Mouse (Mus musculus): ENCODE measurements at regions not wholly inside any gene's neighbourhood (a gene's known extent, or its start where the extent isn't known, plus 50 kb on each side); places are given as distances from the start of the nearest gene placed in this dataset.
A peak's percentile ranks its signal among the peaks of the same experiment; 100 is the strongest.

DNA sequence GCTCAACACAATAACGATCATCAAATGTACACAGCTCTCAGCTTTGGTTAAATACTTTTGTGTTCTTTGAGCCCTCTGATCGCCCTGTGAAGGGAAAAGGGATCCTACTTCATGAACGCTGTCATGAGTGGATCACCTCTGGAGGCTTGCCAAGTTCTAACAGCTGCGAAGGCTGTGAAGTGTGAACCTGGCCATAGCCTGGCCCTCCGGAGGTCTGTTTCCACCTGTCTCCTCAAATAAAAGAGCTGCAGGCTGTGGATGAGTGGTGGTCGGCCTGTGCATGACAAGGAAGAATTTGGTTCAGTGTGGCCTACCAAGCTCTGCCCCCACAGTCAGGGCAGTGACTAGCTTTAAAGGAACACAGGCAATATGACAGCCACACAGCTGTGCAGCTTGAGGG is 122.0 kb downstream of the Gm12728 start:
- DNase-seq (ENCODE audit: low spot score in 2 of 2): no peak

DNA sequence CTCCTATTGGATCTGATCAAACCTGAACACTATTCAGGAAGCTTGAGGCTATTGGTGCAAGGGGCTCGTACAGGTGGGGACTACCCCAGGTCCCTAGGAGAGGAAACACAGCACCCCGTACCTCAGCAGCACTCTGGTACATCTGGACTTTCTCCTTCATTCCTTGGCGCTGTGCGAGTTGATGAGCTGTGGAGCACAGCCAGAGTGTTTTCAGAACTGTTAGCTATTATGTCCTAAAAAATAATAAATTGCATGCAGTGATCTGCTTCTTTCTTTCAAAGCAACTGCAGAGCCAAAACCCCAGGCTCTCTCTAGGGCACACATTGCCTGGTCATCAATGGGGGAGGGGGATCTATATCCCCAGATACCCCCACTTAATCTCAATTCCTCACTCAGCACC is 122.6 kb downstream of the Gm12728 start:
- DNase-seq (ENCODE audit: low spot score in 2 of 2): no peak

DNA sequence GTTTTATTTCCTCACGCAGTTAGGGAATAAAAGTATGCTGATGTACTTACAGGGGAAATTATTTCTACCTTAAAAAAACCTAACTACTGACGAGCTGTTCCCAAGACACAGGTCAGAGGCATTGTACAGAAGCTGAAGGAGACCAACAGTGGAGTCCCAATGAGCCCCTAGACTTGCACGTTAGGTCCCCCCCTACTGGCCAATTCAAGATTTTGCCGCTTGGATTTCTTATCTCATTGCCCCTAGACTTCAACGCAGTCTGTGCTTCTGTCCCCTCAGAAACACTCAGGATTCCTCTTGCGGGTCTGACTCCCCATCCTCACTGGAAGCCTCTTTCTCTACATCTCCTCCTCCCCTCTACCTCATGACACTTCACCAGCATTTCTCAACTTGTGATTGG is 125.3 kb downstream of the Gm12728 start:
- peak in 1 of 2 experiments; percentile 29 for DNase-seq (ENCODE audit: low spot score in 2 of 2)

DNA sequence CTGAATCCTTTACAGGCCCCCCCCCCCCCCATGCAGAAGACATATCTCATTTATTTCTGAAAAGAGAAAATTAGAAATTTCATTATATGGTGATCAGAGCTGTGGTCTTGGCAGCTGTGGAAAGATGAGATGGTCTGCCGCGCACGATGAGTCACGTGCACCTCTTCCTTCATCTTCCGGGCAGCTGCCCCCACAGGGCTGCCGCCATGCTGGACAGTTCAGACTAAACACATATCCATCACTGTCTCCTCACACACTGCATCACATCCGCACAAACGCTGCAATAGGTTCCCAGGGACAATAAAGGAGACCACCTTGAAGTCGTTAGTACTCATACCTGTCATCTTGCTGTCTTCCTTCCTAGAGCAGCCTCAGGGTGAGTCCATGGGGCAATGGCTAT is 126.6 kb downstream of the Gm12728 start:
- no peak for DNase-seq (ENCODE audit: low spot score in 2 of 2)

DNA sequence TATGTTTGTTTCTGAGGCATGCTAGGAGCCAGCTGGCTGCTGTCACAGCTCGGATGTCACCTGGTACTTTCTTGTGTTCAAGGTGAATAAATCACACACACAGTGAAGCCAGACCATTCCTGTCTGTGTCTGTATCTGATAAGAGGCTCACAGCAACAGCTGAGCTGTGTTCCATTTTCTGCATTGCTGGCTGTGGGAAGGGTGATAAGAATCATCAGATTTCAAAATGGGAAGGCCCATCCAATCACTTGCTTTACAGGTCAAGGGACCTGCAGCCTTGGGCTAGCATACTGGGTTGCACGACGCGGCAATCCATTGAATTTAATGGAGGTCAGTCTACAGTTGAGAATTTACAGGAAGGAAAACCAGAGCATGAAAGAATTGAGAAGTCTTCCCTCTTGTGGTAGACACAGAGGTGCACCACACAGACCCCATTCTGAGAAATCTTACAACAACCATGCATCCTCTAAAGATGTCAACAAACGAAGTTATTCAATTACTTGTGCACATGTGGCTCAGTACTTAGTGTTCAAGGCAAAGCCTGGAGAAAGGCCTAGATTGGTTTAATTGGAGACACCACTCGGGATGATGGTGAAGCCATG is 135.2 kb downstream of the Gm12728 start:
- DNase-seq (ENCODE audit: low spot score in 2 of 2): no peak

DNA sequence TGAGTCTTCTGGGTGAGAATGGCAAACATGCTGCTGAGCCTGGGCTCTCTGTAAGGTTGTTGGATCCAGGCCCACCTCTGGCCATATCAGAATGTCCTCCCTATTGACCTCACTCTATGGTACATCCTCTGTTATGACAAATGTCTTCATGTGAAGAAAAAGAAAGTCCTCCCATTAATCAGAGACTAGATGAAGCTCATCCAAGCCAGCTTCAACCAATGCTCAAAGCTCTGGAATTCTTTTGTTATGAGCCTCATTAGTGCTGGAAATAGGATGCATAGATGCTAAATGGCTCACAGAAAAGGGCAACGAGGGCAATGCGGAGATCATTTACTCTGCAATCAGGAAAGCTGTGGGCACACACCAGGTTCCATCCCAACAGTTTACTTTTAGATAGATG is 135.8 kb downstream of the Gm12728 start:
- DNase-seq (ENCODE audit: low spot score in 2 of 2): no peak

DNA sequence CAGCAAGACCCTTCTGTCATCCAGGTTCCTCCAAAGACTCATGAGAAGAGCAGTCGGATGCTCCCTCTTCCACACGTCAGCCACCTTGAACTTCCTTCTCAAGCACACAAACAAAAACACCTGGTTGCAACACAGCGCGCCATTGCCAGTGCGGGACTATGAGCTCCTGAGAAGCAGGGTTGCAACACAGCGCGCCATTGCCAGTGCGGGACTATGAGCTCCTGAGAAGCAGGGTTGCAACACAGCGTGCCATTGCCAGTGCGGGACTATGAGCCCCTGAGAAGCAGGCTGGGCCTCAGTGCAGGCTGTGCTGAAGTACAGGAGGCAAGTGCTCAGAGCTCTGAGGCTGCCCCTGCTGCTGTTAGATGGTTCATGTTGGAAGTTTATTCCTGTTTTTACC is 140.0 kb downstream of the Gm12728 start:
- DNase-seq (ENCODE audit: low spot score in 2 of 2): no peak

DNA sequence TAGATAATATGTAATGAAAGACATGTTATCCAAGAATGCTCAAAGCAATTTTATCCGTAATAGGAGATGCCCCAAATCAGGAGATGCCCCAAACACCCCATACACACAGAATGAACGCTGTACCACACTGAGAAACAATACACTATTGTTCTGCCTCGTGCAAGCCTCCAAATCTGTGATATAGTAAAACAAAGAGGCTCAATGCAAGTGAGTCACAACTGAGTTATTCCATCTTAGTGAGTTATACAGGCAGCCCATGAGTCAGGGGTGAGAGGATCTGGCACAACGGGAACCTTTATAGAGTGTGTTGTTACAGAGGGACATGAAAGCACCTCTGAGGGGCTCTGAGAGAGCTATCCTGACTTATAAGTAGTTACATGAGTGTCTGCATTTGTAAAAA is 145.3 kb downstream of the Gm12728 start:
- DNase-seq (ENCODE audit: low spot score in 2 of 2): no peak

DNA sequence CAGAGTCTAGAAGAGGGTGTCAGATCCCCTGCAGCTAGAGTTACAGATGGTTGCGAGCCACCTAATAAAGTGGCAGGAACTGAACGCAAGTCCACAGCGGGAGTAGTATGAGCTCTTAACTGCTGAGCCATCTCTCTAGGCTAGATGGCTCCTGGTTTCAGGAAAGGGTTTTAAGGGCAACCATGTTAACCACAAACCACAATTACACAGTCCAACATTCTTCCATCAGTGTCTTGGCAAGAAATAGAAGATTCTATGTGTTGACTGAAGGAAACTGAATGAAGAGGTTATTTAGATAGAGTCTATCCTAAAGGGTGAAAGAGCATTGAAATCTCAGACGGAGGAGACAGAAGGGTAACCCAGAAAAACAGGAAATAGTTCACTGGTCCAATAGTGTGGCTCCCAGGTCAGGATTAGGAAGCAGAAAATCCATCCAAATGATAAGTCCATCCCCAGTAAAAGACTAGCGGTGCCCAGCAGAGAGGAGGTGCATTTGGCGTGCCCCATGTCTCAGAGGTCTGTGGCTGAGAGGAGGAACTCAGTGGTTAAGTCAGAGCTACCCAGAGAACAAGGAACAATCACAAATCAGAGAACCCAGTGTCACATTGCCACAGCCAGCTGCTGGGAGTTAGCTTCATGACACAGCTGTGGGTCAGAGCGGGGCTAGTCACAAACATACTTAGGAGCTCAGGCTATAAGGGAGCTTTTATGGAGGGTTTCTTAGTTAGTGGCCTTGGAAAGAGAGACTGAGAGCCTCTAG is 147.3 kb downstream of the Gm12728 start:
- DNase-seq (ENCODE audit: low spot score in 2 of 2): peak; percentile 16 to 23

DNA sequence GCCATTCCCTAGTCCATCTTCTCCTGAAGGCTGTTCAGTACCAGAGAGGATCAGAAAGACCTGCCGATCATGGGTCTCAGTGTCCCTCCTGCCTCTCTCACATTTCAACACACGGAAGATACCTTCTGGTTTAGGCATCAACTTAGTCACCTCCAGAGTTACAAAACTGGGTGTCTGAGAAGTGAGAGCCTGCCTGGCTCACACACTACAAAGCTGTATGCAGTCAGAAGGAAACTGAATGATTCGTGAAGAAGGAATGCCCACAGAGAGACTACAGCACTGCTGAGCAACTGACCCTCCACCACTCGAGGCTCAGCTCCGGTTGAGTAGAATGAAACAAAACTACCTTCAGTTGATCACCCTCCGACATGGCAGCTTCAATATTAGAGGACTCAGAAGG is 147.9 kb downstream of the Gm12728 start:
- DNase-seq (ENCODE audit: low spot score in 2 of 2): no peak

DNA sequence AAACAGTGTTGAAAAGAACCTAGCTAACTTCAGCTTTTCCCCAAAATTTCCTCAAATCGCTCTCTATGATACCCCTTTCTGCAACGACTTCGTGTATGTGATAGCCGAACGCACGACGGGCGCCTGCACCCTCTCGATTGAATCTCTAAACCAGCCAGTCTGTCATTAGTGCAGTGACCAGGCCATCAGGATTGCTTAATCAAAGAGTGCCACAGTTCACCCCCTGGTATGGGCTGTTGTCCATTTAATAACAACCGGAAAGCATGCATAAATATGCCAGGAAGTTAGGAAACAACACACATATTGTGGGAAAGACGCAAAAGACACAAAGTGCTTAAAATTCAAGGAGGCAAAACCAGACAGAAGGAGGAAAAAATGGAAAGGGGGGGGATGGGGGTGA is 149.2 kb downstream of the Gm12728 start:
- no peak for DNase-seq (ENCODE audit: low spot score in 2 of 2)

DNA sequence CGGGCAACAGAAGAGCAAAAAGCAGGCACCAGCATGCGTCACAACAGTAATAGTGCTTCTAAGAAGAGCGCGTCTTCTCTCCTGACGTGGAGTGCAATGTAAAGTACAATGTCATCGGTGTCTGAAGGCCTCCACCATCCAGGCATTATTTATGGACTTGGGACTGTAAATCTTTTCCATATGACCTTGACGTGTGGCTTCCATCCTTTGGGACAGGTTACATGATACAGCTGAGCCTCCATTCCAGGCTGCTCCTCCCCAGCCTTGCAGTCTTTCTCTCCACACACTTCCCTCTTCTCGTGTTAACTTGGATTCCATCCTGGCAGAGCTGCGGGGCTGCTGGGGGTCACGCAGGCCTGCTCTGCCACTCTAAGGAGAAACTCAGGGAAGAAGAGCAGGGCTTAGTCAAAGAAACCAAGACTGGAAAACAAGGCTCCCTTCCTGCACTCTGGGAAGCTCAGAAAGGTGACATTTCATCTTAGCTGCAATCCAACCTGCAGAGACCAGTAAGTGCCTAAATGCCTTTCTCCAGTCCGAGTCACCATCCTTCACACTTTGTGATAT is 150.0 kb downstream of the Gm12728 start:
- no peak for DNase-seq (ENCODE audit: low spot score in 2 of 2)

DNA sequence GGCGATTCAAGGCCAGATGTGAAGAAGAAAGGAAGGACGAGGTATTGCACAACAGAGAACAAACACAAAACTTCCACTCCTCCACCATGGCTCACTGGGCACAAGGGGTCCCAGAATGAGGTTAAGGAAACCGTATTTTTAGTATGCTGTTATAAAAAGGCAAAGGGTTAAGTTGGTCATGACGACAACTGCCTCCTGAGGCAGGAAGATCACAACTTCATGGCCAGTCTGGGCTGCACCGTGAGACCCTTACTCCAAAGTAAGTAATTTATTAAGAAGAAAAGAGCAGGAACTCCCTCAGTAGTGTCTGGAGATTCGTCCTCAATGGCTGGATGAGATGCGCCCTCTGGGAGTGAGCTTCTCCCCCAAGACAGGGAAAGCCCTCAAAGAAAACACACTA is 151.2 kb downstream of the Gm12728 start:
- DNase-seq (ENCODE audit: low spot score in 2 of 2): no peak

DNA sequence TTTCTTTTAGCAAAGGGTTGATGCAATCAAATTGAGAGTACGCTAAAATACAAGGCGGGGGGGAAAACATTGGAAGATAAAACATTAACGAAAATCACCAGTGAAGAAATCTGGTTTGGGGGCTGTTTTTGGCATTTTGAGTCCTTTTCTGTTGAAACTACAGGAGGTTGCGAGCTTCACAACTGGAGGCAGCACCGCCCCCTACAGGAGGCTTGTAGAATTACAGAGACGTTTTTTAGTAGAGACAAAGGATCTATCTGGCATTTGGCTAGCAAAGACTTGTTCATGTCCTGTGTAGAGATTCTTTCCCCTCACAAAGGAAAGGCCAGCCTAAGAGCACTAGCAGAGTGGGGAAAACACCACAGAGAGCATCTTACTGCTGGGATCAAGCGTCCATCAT is 152.1 kb downstream of the Gm12728 start:
- peak in 1 of 2 experiments; percentile 37 for DNase-seq (ENCODE audit: low spot score in 2 of 2)

DNA sequence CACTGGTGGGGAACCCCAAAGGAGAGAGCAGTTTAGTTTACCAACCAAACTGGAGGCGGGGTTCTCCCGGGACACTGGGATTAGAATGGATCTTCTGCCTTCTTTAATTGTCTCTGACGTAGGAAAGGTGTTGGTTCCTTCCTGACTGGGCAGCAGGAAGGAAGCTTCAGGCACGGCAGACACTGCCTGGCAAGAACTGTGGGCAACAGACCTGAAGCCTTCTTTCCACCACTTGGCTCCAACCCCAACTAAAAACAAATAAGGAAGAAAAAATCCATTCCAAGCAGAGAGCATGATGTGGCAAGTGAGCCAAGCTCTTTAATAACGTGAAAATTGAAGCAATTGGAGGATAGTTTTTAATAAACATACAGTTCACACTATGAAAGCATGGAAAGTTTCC is 155.3 kb downstream of the Gm12728 start:
- DNase-seq (ENCODE audit: low spot score in 2 of 2): no peak

DNA sequence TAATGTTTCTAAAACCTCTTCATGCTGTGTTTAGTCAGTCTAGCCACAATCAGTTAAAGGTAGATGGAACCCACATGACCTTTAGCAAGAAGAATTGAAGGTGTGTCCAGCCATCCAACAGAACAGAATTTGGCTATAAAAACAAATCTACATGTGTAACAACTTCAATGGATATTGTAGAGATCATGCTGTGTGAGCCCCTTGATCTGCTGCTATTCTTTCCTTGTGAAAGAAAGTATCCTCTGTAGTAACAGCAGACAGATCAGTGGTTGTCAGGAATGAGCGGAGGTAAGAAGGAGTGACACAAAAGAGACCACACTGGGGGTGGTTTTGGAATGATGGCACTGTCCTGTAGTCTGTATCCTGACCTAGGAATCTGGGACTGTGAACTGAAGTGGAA is 156.3 kb downstream of the Gm12728 start:
- no peak for DNase-seq (ENCODE audit: low spot score in 2 of 2)

DNA sequence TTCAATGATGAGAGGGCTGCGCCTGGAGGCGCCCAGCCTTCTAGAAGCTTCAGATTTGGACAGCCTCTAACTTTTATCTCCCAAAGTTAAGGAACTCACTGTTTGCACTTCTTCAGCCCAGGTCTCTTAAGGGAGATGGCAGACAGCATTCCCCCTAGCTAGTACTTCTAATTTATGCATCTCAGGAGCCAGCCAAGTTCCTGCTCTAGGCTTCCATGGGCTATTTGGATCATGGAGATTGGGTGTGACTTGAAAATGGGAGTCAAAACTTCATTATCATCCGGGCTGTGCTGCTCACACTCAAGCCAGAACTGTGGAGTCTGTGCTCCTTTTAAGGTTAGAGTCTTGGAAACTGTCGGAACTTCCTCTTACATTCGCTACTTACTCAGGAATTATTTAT is 158.7 kb downstream of the Gm12728 start:
- no peak for DNase-seq (ENCODE audit: low spot score in 2 of 2)

DNA sequence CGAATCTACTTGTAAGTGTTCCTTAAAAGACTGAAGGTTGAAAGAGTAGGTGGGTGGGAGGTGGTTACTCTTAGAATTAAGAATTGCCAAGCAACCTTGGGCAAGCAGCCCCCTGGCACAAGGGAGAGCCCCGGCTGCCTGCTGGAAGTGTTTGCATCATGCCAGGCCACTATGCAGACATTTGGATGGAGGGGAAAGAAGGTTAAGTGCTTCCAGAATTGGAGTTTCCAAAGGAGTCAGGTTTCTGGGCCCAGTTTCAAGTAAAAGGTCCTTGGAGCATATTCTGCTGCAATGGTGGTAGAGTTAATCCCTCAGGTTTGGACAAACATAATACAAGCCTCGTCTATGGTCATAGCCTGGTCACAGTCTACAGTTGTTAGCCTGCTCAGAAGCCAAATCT is 162.7 kb downstream of the Gm12728 start:
- DNase-seq (ENCODE audit: low spot score in 2 of 2): no peak

DNA sequence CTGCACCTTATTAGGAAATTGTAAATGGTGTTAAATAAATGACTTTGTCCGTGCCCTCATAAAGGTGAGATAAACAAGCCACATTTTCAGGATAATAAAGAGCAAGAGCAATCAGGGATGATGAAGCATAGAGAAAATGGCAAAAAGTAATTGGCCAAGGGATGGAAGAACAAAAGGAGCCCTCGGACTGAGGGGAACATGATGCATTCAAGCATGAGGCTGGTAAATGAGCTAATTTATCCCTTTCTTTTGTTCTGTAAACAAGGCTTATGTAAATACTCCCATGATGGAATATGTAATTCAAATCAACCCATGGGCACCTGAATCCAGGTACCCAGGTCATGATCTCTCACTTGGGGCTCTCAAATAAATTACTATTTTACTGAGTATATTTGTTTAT is 166.8 kb downstream of the Gm12728 start:
- DNase-seq (ENCODE audit: low spot score in 2 of 2): no peak

DNA sequence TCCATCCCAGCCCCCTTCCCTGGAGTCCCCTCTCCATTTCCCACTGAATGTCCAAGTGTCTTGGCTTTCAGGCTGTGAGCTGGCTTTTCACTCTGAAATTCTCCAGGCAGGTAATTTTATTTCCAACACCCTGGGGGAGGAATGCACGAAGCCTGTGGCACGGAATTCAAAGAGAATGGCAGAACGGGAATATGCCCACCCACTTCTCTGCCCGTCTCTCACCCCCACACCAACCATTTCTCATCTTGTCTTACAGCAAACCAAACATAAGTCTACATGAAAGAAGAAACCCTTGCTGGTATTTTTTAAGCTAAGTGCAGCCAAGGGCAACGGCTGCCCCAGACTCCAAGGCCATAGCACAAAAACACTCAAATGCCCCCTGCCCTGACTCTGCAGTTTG is 168.7 kb downstream of the Gm12728 start:
- DNase-seq (ENCODE audit: low spot score in 2 of 2): no peak

DNA sequence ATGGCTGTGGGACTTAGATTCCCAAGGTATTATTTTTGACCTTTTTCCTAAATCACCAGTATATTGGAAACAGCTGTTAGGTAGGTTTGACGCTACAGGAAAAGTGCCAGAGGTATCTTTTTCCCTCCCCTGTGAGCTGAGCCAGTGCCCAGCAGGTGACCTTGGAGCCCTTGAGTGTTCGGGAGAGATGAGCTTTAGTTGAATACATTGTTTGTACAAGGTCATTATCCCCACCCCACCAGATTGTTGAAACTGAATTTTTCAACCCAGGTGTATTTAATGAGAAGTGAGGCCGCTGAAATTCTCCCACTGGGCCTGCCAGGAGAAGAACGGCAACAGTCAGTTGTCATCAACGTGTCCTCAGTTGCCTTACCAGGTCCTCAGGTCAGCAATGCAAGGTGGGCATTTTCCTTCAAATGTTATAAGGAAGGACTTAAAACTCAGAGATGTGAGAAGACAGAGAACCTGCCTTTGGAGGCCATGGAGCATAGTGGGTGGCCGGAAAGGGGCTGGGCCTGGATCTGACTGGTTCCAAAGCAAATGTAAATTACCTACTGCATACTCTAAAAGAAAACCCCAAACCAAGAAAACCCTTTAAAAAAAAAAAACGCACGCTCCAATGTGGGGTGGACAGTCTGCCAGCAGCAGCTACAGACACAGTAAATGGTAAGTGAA is 172.2 kb downstream of the Gm12728 start:
- DNase-seq (ENCODE audit: low spot score in 2 of 2): no peak

DNA sequence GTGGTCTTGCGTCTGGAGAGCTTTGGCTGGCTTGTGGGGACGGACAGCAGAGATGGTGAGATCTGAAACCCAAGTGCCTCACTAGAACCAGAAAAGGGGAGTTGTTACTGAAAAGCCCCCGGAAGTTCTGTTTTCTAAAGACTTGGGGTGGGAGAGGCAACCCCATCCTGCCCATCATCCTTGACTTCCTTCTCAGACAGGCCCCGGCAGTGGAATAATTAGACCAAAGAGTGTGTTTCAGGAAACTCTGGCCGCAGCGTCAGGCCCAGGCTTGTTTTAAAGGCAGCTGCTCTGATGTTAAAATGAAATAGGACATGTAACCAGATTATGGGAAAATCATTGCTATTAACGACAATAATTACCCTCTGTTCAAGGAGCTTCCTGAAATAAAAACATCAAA is 172.9 kb downstream of the Gm12728 start:
- DNase-seq (ENCODE audit: low spot score in 2 of 2): no peak

DNA sequence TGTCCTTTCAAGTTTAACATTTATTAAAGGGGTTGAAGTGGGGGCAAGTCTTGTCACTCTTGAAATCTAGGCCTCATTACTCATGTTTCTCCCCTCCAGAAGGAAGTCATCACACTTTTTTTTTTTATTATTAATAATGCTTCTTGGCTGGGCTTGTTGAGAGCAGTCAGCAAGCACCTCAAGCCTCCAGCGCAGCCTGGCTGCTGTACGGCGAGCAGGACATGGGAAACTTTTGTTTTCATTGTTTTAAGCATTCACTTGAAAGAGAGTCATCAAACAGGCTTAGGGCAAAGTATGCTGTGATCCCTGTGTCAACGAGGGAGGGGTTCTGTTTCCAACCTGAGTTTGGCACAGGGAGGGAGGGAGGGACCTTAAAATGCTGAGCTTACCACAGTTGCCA is 178.7 kb downstream of the Gm12728 start:
- no peak for DNase-seq (ENCODE audit: low spot score in 2 of 2)
